Mouse (Mus musculus): ENCODE data around the gene Izumo1r. TPM values are rescaled to one million over a fixed set of nuclear protein-coding genes. Genes with fewer than 3 reads are reported as not detected.
"Not testable (repeated sequence)": the region's sequence is repeated elsewhere in the genome, so short reads cannot be mapped to it uniquely, and the experiment has no call there.

The Izumo1r gene
- polyA plus RNA-seq, 1 experiment from 2014 or later = not detected

DNA sequence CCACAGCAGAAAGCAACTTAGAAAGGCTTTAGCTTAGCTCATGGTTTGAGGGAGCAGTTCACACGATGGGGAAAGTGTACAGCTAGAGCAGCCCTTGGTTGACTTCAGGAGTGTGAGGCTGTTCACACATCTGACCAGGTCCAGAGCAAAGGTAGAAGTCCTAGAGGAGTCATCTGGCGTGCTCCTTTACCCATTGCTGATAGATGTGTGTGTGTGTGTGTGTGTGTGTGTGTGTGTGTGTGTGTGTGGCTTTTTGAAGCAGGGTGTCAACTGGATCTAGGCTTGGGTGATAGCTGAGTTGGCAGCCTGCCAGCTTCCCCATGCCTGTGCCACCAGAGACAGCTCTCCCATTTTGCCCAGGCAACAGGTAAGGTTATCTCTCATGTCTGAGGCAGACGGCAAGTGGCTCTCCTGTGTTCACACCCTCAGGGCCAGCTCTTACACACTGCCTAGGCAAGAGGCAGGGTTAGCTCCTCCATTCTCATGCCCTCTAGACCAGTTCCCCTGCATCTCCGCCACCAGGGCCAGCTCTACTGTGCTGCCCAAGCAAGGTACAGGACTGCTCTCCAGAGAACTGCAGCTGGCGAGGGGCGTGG is 15.9 kb downstream of the Izumo1r start:
- no peaks in the 10 kb centered on the region for H3K36me3 ChIP-seq (replicated peaks)
- H3K9me3 ChIP-seq (replicated peaks) = no peaks in the 10 kb centered on the region
- no peak overlapping the region for H3K27ac ChIP-seq (replicated peaks)
- H3K4me1 ChIP-seq (replicated peaks) = peaks cover 5% of the 10 kb centered on the region
- H3K4me3 ChIP-seq (replicated peaks) = no peak overlapping the region
- WGBS (ENCODE audit: insufficient replicate concordance) = 58% methylated on average over 6 of the region's 6 CpGs
- 0 out of 2 replicates have a peak, but pooled peaks have one; percentile 5 for ATAC-seq (ENCODE audit: insufficient read depth)
- no peak overlapping the region for H3K9ac ChIP-seq
- no peak overlapping the region for H3K4me2 ChIP-seq
- no peaks in the 10 kb centered on the region for H3K27me3 ChIP-seq

- Histone ChIP-seq H3K27ac (replicated peaks) (no peak overlapping the region), H3K9me3 (replicated peaks) (no peaks in the 10 kb centered on the region), H3K36me3 (replicated peaks) (no peaks in the 10 kb centered on the region), H3K9ac (no peak overlapping the region), H3K4me1 (replicated peaks) (peaks cover 5% of the 10 kb centered on the region), H3K27me3 (no peaks in the 10 kb centered on the region), H3K4me3 (replicated peaks) (no peak overlapping the region), H3K4me2 (no peak overlapping the region)
- 33% methylated on average over 1 of the region's 1 CpGs for WGBS (ENCODE audit: insufficient replicate concordance)
- ATAC-seq (ENCODE audit: insufficient read depth) = peak; percentile 65
Measured at GRCm38 (mm10) chr9:14885954-14886353, 17.8 kb downstream of the Izumo1r start.

DNA sequence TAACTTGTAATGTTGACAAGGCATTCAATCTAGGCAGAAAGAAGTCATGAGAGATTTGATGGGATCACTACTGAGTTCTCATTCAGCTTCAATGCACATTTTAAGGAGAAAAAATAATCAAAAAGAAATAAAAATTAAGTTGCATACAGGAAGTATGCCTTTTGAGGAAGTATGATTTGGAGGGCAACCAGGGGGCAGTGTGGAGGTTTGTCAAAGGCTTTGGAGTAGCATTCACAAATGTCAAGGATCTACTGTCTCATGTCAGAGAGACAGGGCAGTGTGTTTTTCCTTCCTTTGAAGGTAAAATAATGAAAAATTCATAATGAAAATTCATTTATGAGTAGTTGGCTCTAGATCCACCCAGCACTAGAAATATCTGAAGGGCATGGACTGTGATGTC is 18.6 kb downstream of the Izumo1r start:
- no peak for ATAC-seq (ENCODE audit: insufficient read depth)
- Histone ChIP-seq H3K27ac (replicated peaks) (no peak overlapping the region), H3K36me3 (replicated peaks) (no peaks in the 10 kb centered on the region), H3K9ac (no peak overlapping the region), H3K9me3 (replicated peaks) (no peaks in the 10 kb centered on the region), H3K4me1 (replicated peaks) (peaks cover 5% of the 10 kb centered on the region), H3K4me2 (no peak overlapping the region), H3K4me3 (replicated peaks) (no peak overlapping the region), H3K27me3 (no peaks in the 10 kb centered on the region)

DNA sequence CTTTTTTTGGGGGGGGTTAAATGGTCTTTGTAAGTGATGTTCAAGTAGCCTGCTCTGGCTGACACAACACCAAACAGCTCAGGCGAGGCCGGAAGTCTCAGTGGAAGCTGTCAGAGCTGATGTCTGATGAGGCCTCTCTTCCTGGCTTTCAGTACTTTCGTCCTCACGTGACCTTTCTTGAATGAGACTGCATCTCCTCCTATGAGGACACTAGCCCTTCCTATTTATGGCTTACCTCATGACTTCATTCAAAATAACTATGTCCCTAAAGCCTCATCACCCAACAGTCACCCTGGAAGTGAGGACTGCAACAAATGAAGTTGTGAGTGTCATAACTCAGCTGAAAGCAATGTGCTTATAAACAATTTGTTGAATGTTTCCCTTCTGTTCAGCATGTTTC is 19.1 kb downstream of the Izumo1r start:
- no peak overlapping the region for H3K4me3 ChIP-seq (replicated peaks)
- H3K36me3 ChIP-seq (replicated peaks) = no peaks in the 10 kb centered on the region
- no peak overlapping the region for H3K4me2 ChIP-seq
- H3K27ac ChIP-seq (replicated peaks) = no peak overlapping the region
- H3K27me3 ChIP-seq = no peaks in the 10 kb centered on the region
- peaks cover 5% of the 10 kb centered on the region for H3K4me1 ChIP-seq (replicated peaks)
- 26% methylated on average over 4 of the region's 4 CpGs for WGBS (ENCODE audit: insufficient replicate concordance)
- no peaks in the 10 kb centered on the region for H3K9me3 ChIP-seq (replicated peaks)
- no peak overlapping the region for H3K9ac ChIP-seq
- no peak for ATAC-seq (ENCODE audit: insufficient read depth)

DNA sequence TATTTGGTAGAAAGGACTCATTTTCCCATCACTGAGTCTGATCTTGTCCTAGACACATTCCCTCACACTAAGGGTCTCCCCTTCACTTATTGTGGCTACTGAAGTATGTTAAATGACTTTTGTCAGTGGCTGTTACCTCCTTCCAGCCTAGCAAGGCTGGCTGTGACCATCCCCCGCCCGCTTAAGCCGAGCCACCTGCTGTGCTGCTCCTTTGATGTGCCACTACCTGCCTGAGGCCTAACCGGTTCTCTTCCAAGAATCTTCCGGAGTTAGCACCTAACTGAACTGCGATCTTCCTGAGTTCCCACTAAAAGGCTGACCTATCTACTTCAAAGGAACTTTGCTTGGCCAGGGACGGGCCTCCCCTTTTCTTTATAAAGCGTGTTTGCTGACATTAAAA is 27.2 kb downstream of the Izumo1r start:
- WGBS (ENCODE audit: insufficient replicate concordance) = 56% methylated on average over 8 of the region's 8 CpGs

GRCm38 (mm10) chr9:14875743-14876507 is 27.8 kb downstream of the Izumo1r start:
- no peaks in the 10 kb centered on the region for H3K4me1 ChIP-seq (replicated peaks)
- H3K4me3 ChIP-seq (replicated peaks) = no peak overlapping the region
- no peaks in the 10 kb centered on the region for H3K27me3 ChIP-seq
- no peaks in the 10 kb centered on the region for H3K9me3 ChIP-seq (replicated peaks)
- ATAC-seq (ENCODE audit: insufficient read depth) = no peak
- WGBS (ENCODE audit: insufficient replicate concordance) = 62% methylated on average over 5 of the region's 5 CpGs
- H3K36me3 ChIP-seq (replicated peaks) = no peaks in the 10 kb centered on the region
- H3K4me2 ChIP-seq = no peak overlapping the region
- no peak overlapping the region for H3K9ac ChIP-seq
- H3K27ac ChIP-seq (replicated peaks) = no peak overlapping the region

More for the DNA sequence above, 27.2 kb downstream of the Izumo1r start:
- not testable (repeated sequence) for H3K4me3 ChIP-seq (replicated peaks); H3K4me1 ChIP-seq (replicated peaks); H3K9me3 ChIP-seq (replicated peaks); H3K4me2 ChIP-seq; H3K27me3 ChIP-seq; H3K9ac ChIP-seq; H3K27ac ChIP-seq (replicated peaks); ATAC-seq (ENCODE audit: insufficient read depth); H3K36me3 ChIP-seq (replicated peaks)

- Histone ChIP-seq H3K4me2 (no peak overlapping the region), H3K27ac (replicated peaks) (no peak overlapping the region), H3K4me1 (replicated peaks) (no peaks in the 10 kb centered on the region), H3K9ac (no peak overlapping the region), H3K36me3 (replicated peaks) (no peaks in the 10 kb centered on the region), H3K4me3 (replicated peaks) (no peak overlapping the region), H3K27me3 (no peaks in the 10 kb centered on the region), H3K9me3 (replicated peaks) (no peaks in the 10 kb centered on the region)
- no peak for ATAC-seq (ENCODE audit: insufficient read depth)
- WGBS (ENCODE audit: insufficient replicate concordance) = 52% methylated on average over 17 of the region's 17 CpGs
Measured at GRCm38 (mm10) chr9:14872181-14872930, 31.4 kb downstream of the Izumo1r start.

DNA sequence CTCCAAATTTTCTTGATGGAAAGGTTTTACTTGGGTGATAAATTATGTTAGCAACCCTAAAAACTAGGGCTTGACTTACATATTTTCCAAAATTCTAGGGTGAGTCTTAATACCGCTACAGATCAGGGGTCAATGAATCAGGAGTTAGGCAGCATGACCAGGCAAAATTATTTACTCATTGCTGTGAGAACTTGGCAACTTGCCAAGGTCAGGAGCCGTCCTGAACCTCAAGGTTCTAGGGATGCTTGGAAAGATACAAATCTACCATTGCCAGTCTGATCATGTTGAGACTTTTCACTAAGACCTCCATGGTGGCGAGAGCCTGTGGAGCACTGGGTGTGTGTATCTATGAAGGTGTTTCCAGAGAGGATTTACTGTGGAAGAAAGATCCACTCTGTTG is 32.2 kb downstream of the Izumo1r start:
- no peaks in the 10 kb centered on the region for H3K9me3 ChIP-seq (replicated peaks)

GRCm38 (mm10) chr9:14870802-14871201 is 32.9 kb downstream of the Izumo1r start:
- 72% methylated on average over 10 of the region's 10 CpGs for WGBS (ENCODE audit: insufficient replicate concordance)
- no peak for ATAC-seq (ENCODE audit: insufficient read depth)
- H3K27ac ChIP-seq (replicated peaks) = no peak overlapping the region
- H3K36me3 ChIP-seq (replicated peaks) = no peaks in the 10 kb centered on the region
- H3K4me2 ChIP-seq = no peak overlapping the region
- H3K4me1 ChIP-seq (replicated peaks) = no peaks in the 10 kb centered on the region
- no peak overlapping the region for H3K9ac ChIP-seq
- no peaks in the 10 kb centered on the region for H3K27me3 ChIP-seq
- H3K4me3 ChIP-seq (replicated peaks) = no peak overlapping the region
- H3K9me3 ChIP-seq (replicated peaks) = no peaks in the 10 kb centered on the region

More for the DNA sequence above, 32.2 kb downstream of the Izumo1r start:
- Histone ChIP-seq H3K36me3 (replicated peaks) (no peaks in the 10 kb centered on the region), H3K4me1 (replicated peaks) (no peaks in the 10 kb centered on the region), H3K9ac (no peak overlapping the region), H3K27me3 (no peaks in the 10 kb centered on the region), H3K4me2 (no peak overlapping the region), H3K4me3 (replicated peaks) (no peak overlapping the region), H3K27ac (replicated peaks) (no peak overlapping the region)
- WGBS (ENCODE audit: insufficient replicate concordance) = 55% methylated on average over 3 of the region's 3 CpGs
- no peak for ATAC-seq (ENCODE audit: insufficient read depth)

DNA sequence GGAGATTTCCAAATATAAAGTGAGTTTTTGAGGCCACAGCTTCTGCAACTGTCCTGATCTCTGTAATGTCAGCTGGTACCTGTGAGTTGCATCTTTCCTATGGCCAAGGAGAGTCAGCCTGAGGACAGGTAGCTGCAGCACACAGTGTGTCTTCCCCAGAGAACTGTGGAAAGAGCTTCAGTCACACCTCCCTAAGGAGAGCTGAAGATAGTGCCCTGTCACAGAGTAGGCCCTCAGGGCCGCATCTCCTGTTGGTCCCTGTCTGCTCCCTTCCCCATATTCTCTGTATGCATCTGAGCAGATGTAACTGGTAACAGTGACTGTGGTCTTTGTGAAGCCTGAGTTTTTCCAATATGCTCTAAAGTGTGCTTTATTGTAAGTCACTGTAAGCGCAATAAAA is 33.4 kb downstream of the Izumo1r start:
- no peak overlapping the region for H3K4me2 ChIP-seq
- WGBS (ENCODE audit: insufficient replicate concordance) = 60% methylated on average over 2 of the region's 2 CpGs
- H3K4me3 ChIP-seq (replicated peaks) = no peak overlapping the region
- no peaks in the 10 kb centered on the region for H3K27me3 ChIP-seq
- no peak overlapping the region for H3K27ac ChIP-seq (replicated peaks)
- no peaks in the 10 kb centered on the region for H3K4me1 ChIP-seq (replicated peaks)
- no peak overlapping the region for H3K9ac ChIP-seq
- H3K36me3 ChIP-seq (replicated peaks) = no peaks in the 10 kb centered on the region
- no peaks in the 10 kb centered on the region for H3K9me3 ChIP-seq (replicated peaks)
- ATAC-seq (ENCODE audit: insufficient read depth) = no peak

GRCm38 (mm10) chr9:14868326-14868725 is 35.4 kb downstream of the Izumo1r start:
- Histone ChIP-seq H3K4me1 (replicated peaks) (no peaks in the 10 kb centered on the region), H3K27me3 (0 out of 2 replicates have a peak, but pooled peaks cover under 1% of the 10 kb centered on the region), H3K4me3 (replicated peaks) (no peak overlapping the region), H3K4me2 (no peak overlapping the region), H3K9me3 (replicated peaks) (no peaks in the 10 kb centered on the region), H3K9ac (no peak overlapping the region), H3K27ac (replicated peaks) (no peak overlapping the region), H3K36me3 (replicated peaks) (no peaks in the 10 kb centered on the region)
- 68% methylated on average over 8 of the region's 8 CpGs for WGBS (ENCODE audit: insufficient replicate concordance)
- no peak for ATAC-seq (ENCODE audit: insufficient read depth)

All from liver, embryonic 15.5 days (tissue).